Mouse (Mus musculus): Measurements from ENCODE around the gene Acot7. TPM values are rescaled to one million over a fixed set of nuclear protein-coding genes. Genes with fewer than 3 reads are reported as not detected.

Acot7 gene
- total RNA-seq, 2 experiments from 2014 or later: 15.0 to 18.5 TPM

DNA sequence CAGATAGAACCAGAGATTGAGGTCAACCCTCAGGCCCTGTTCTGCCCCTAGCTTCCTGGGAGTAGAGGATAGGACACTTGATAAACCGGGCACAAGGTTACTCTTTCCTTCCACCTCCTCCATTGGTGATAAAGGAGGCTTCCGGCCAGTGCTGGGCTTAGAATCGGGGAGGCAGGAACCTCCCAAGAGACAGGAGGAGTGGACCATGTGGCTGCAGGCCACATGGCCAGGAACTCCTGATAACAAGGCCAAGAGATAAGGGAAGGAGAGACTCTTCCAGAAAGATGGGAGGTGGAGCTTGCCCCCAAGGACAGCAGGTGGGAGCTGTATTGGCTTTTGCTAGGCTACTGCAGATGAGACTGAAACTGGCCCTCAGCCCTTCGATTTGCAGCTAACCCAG is 27.4 kb upstream of the Acot7 start:
- intact Hi-C loops (cut with DNase I): no loop called here
- no peak for DNase-seq

GRCm38 (mm10) chr4:152151451-152151965 is 26.4 kb upstream of the Acot7 start:
- no peak for DNase-seq
- intact Hi-C loops (cut with DNase I): no loop called here

- no peak for DNase-seq
- intact Hi-C loops (cut with DNase I): no loop called here
Measured at GRCm38 (mm10) chr4:152151966-152152544, 25.9 kb upstream of the Acot7 start, which contains the start of gene Espn. Espn (minus strand) TSS chr4:152152371.

DNA sequence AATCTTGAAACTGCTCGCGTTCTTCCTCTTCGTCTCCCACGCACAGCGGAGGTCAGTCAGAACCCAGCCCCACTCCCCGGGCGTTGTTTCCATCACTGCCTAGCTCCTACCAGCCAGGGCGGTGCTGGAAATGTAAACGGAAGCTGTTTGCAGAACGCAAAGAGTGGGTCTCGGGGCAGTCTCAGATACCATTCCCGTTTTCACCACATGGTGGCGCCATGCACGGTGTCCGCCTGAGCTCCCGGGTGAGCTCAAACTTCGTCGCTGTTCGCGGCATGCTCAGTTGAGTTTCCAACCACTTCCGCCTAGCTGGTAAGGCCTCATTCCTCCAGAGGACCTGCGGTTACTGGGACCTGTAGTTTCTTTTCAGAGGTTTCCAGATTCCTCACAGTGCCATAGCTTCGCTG is 24.2 kb upstream of the Acot7 start:
- intact Hi-C loops (cut with DNase I): no loop called here
- peak; percentile 77 to 78 for DNase-seq

DNA sequence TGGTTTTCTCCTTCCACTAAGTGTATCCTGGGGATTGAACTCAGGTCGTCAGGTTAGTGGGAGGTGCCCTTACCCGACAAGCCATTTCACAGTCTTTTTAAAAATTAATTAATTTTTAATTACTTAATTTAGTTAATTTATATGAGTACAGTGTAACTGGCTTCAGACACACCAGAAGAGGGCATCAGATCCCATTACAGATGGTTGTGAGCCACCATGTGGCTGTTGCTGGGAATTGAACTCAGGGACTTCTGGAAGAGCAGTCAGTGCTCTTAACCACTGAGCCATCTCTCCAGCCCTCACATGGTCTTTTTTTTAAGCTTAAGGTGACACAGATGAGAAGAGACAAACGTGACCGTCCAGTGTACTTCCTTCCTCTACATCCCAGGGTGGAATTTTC is 22.9 kb upstream of the Acot7 start:
- intact Hi-C loops (cut with DNase I): no loop called here
- no peak for DNase-seq

DNA sequence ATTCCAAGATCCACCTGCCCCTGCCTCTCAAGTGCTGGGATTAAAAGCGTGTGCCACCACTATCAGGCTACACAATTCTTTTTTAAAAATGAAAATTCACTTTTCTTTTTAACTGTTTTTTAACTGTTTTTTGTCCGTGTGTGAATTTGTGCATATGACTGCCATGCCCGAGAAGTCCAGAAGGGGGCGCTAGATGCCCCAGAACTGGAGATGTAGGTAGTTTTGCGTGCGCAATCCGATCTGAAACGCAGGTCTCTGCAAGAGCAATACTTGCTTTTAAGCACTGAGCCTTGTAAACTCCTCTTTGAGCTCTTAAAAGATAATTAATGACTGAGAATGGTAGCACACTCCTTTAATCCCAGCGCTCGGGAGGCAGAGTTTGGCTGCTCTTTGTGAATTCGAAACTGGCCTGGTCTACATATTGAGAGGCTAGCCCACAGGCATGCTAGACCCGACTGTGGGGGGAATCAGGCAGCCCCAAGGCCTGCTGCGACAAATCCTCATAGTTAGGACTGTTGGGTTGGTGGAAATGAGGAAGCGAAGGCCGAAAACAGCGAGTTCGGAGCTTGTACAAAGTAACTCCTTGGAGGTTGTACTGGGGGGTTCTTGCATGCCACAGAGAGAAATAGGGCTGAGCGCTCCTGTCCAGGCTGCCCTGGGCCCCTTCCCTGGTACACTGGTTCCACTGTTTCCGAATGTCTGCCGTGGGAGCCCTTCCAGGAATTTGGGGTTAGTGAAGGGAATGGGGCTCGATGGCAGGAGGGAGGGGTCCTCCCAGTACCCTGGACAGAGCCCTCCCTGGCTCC is 20.0 kb upstream of the Acot7 start:
- intact Hi-C loops (cut with DNase I): no loop called here
- DNase-seq: no peak

DNA sequence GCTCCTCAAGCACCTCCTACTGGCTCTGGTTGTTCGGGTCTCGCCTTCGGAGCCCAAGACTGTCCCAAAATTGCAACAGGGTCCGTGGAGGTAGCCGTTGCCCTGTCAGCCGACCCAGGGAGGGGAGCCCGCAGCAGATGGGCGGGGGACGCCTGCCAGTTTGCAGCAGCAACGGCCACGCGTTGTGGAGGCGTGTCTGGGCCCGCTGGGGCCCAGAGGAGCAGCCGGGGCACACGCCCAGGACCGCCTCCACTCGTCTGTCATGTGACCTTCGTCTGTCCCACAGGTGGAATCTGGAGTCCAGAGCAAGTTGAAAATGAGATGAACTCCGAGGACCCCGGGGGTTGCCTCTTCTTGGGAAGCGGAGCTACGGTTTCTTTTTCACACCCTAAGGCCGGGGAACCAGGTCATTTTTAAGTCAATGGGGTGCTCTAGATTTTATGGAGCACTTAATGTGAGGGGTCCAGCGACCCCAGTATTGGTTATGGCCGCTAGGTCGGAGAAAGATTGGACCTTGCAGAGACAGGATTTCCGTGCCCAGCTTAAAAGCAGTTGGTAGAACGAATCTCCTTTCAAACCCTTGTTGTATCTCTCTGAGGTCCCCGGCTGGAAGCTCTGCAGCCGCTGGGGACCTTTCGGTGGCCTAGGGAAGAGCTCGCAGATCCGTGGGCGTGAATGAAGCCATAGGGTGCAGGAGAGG is 19.2 kb upstream of the Acot7 start, which contains the start of gene Hes2:
TSS of gene Hes2 (plus strand) at position 283 of the 700 bp plus-strand sequence.
- intact Hi-C loops (cut with DNase I): no loop called here

GRCm38 (mm10) chr4:152159285-152159678 is 18.7 kb upstream of the Acot7 start:
- no peak for DNase-seq
- intact Hi-C loops (cut with DNase I): no loop called here

More for the DNA sequence above, 19.2 kb upstream of the Acot7 start, which contains the start of gene Hes2:
- DNase-seq: no peak

DNA sequence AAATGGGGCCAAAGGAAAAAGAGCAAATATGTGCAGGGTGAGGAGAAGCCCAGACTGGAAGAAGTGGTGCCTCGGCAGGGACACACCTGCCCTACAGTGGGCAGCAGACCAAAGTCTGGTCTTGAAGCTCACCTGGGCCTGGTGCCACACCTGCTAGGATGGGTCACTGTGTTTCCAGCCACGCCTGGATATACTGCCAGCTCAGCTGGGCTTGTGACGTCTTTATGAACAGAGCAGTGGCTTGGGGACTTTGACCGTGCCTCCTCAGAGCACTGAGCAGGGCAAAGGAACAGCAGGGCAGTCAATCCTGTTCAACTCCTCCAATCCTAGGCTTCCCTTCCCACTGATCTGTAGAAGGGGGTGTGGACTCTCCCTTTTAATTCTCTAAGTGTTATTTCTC is 17.2 kb upstream of the Acot7 start:
- no peak for DNase-seq
- intact Hi-C loops (cut with DNase I): no loop called here

- intact Hi-C loops (cut with DNase I): no loop called here
- no peak for DNase-seq
Measured at GRCm38 (mm10) chr4:152161601-152162000, 16.3 kb upstream of the Acot7 start.

GRCm38 (mm10) chr4:152162748-152163147 is 15.2 kb upstream of the Acot7 start:
- DNase-seq: no peak
- intact Hi-C loops (cut with DNase I): no loop called here

DNA sequence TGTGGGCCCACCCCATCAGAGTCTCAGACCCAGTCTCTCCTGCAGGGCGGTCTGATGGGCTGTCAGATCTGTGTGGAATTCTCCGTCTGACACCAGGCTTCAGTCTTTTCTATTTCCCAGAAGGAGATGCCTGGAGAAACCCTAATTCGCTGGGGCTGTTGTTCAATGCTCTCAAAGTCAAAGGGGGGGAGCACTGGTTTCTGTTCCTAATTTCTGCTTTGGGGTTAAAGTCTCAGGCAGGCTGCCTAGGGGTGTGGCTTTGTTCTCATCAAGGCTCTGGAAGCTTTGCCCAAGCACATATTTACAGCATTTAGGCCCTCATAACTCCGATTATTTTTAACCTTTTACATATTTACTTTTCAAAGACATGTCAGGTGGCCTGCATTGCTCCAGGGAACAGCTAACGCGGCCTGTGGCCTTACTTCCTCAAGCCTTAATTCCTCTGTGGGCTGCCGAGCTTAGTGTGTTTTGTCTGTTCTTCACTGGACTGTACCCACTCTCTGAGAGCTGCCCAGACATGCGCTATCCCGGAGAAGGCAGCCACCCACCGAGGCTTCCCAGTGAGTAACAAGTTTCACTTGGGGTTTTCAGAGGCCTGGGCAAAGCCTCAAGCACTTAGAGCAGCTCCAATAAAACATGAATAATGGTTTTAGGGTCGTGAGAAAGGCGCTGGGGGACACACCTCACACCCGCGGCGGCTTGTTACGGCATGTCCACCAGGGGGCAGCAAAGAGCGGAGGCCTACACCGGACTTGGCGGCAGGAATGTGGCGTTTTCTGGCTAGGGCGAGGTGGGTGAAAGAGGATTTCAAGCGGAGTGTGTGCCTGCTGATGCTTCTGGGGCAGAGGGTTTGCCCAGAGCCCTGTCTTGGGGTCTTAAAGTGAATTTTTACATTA is 12.7 kb upstream of the Acot7 start:
- peak; percentile 67 to 71 for DNase-seq
- intact Hi-C loops (cut with DNase I): no loop called here

GRCm38 (mm10) chr4:152168052-152168451 is 9.9 kb upstream of the Acot7 start:
- no peak for DNase-seq
- intact Hi-C loops (cut with DNase I): no loop called here

- intact Hi-C loops (cut with DNase I): no loop called here
- DNase-seq: no peak
Measured at GRCm38 (mm10) chr4:152169103-152169502, 8.8 kb upstream of the Acot7 start.

DNA sequence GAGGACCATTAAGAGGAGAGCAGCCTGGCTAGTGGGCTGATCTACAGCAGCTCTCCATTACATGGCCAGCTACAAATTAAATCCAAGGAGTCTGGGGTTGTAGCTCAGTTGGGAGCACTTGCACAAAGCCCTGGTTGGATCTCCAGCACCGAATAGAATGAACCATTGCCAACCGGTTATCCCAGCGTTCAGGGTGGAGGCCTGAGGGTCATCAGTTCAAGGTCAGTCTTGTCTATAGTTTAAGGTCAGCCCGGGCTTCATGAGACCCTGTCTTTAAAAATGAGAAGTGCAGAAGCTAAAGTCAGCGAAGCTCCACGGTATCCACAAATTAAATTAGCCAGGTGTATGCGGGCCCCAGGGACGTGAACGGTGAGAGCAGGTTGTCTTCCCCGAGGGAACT is 7.6 kb upstream of the Acot7 start:
- no peak for DNase-seq
- intact Hi-C loops (cut with DNase I): no loop called here

DNA sequence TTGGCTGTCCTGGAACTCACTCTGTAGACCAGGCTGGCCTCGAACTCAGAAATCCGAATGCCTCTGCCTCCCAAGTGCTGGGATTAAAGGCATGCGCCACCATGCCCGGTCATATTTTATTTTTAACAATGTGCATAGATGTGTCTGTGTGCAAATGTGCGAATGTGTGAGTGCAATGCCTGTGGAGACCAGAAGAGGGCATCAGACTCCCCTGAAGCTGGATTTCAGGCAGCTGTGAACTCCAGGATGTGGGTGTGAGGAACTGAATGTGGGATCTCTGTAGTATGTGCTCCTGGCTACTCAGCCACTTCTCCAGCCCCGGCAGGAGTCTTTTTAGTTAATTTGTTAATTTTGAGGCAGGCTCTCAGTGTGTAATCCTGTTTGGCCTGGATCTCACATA is 6.4 kb upstream of the Acot7 start:
- DNase-seq: no peak
- intact Hi-C loops (cut with DNase I): no loop called here

- DNase-seq: peak; percentile 70
- intact Hi-C loops (cut with DNase I): loop anchor here (1.0 to 2.0 kb wide), 2 partner anchors 41 to 110 kb away; no protein-coding TSS in a partner anchor
Measured at GRCm38 (mm10) chr4:152173041-152173440, 4.9 kb upstream of the Acot7 start.

- DNase-seq: no peak
- intact Hi-C loops (cut with DNase I): loop anchor here (1.0 to 2.0 kb wide), 2 partner anchors 40 to 109 kb away; no protein-coding TSS in a partner anchor
Measured at GRCm38 (mm10) chr4:152173956-152174355, 4.0 kb upstream of the Acot7 start.

GRCm38 (mm10) chr4:152176638-152177037 is 1.3 kb upstream of the Acot7 start:
- DNase-seq: no peak
- intact Hi-C loops (cut with DNase I): no loop called here

GRCm38 (mm10) chr4:152177174-152177536 is 779 bp upstream of the Acot7 start:
- intact Hi-C loops (cut with DNase I): no loop called here
- DNase-seq: peak in 1 of 2 experiments; percentile 4

Data from gastrocnemius, postnatal 36 days (tissue).